In the genomic region with DNA sequence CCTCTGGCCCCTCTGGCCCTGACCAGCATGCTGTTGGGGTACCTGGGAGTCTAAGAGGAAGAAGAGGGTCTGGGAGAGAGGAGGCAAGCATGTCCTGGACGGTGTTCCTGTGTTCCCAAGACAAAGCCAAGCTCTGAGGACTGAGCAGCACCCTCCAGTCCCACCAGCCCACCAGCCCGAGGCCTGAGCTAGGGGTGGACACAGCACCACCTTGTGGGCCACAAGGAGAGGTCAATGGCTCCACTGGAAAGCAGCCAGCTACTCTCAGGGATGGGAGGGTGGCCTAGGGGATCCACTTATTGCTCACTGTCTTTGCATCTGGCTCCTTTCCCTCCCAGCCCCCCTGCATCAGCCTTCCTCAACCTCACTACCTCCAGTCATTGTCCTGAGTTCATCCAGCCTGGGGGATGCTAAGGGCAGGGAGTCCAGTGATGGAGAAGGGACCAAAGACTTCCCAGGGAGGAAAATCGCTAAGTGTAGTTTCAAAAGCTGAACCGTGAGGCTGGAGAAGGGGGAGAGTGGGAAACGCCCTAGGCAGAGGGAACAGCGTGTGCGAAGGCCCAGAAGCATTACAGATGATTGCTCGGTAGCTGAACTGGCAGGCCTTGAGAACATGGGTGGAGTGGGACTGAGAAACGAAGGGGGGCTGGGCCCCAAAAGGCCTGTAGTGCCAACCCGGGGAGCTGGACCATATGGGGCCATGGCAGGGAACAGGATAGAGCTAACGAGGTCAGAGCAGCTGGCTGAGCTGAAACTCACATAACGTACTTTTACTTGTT, we compare ENCODE assay signal across 9 mouse cellular contexts. TPM values are rescaled to one million over a fixed set of nuclear protein-coding genes. Genes with fewer than 3 reads are reported as not detected.
DNase-seq lines count a peak whose midpoint lies in the region; ATAC-seq and TF ChIP-seq lines count a peak whose summit lies in the region.
"Had no signal": no experiment of that assay in that cellular context is flagged by ENCODE, and none has a peak within 500 bp of the region (broad histone marks: within the 10 kb centered on the region; RNA-seq: fewer than 3 reads in every experiment).

No protein-coding gene starts in this region.

- ATAC-seq in intestine, postnatal 0 days, result no peak
- peak; percentile 54; the same call in 1 of the 2 replicates for ATAC-seq in megakaryocyte progenitor cell, adult 5-6 weeks (replicated peaks; ENCODE audit: poor library complexity)
- ATAC-seq in activated CD4-positive, CD25-positive, alpha-beta regulatory T cell, adult 4 months, result no peak
- ATAC-seq in inflammation-experienced regulatory T-cells, adult 6 months, result no peak

- no peaks in the 10 kb centered on the region for H3K27me3 ChIP-seq in cerebellum, adult 2 months (ENCODE audit: control insufficient read depth, insufficient read depth, low read length)
- H3K27me3 ChIP-seq in intestine, postnatal 0 days (replicated peaks; ENCODE audit: control insufficient read depth, insufficient read depth, low read length), result no peaks in the 10 kb centered on the region

- H3K4me2 ChIP-seq in intestine, postnatal 0 days (replicated peaks; ENCODE audit: low read depth), result no peak overlapping the region

- peak; percentile 52; the same call in 1 of the 2 replicates for TF ChIP-seq CTCF in cerebellum, adult 2 months (IDR thresholded peaks at IDR 0.05; ENCODE audit: borderline replicate concordance, insufficient read depth, low read depth, low read length)
- TF ChIP-seq CTCF in intestine, postnatal 0 days (IDR thresholded peaks at IDR 0.05; ENCODE audit: low read depth), result peak; percentile 76

- no peak overlapping the region for H3K4me3 ChIP-seq in cerebellum, adult 2 months (replicated peaks; ENCODE audit: insufficient read depth, low read depth, low read length)
- no peak overlapping the region for H3K4me3 ChIP-seq in intestine, postnatal 0 days (ENCODE audit: low read depth, low read length)

- H3K27ac ChIP-seq in cerebellum, adult 2 months (ENCODE audit: insufficient read depth, low read length), result no peak overlapping the region
- H3K27ac ChIP-seq in intestine, postnatal 0 days (ENCODE audit: low read depth, low read length), result no peak overlapping the region

- peaks cover 5% of the 10 kb centered on the region; the same call in 1 of the 2 replicates for H3K4me1 ChIP-seq in cerebellum, adult 2 months (ENCODE audit: control insufficient read depth, insufficient read depth, low read length)
- H3K4me1 ChIP-seq in intestine, postnatal 0 days (replicated peaks; ENCODE audit: control insufficient read depth, insufficient read depth, low read length), result no peaks in the 10 kb centered on the region

- no peak for TF ChIP-seq POLR2A in cerebellum, adult 2 months (IDR thresholded peaks at IDR 0.05; ENCODE audit: borderline replicate concordance, insufficient read depth, low read length)

- H3K9me3 ChIP-seq in intestine, postnatal 0 days (ENCODE audit: control insufficient read depth), result no peaks in the 10 kb centered on the region

- H3K9ac ChIP-seq in intestine, postnatal 0 days (ENCODE audit: low read depth, low read length), result no peak overlapping the region

- WGBS in cerebellum, adult 2 months, result 60% methylated on average over 12 of the region's 12 CpGs
- 62% methylated on average over 12 of the region's 12 CpGs for WGBS in intestine, postnatal 0 days

- H3K36me3 ChIP-seq in intestine, postnatal 0 days (ENCODE audit: control insufficient read depth, insufficient read depth), result no peaks in the 10 kb centered on the region

- DNase-seq in layer of hippocampus, postnatal 10 days (ENCODE audit: low spot score in 2 of 2), result peak; percentile 41 to 60
- no peak for DNase-seq in layer of hippocampus, adult 9-10 months (ENCODE audit: low spot score)
- DNase-seq in cerebellum, adult 2 months, result peak; percentile 21 to 23
- DNase-seq in gastrocnemius, postnatal 10 days, result peak; percentile 71

RNA-seq across cellular contexts. Expression of gene Cdcp2, which starts 24.7 kb away (rescaled TPM):
- total RNA-seq in layer of hippocampus, postnatal 10 days (2021), result not detected
- polyA plus RNA-seq in cerebellum, adult 2 months (2012; rRNA removed), result not detected in 2 replicates
- not detected for total RNA-seq in gastrocnemius, postnatal 10 days (2021)
- polyA plus RNA-seq in intestine, postnatal 0 days (2015; fragmentation: Nextera tagmentation; extraction: Ambion mirVana), result not detected in 2 replicates
- not detected in 2 replicates for total RNA-seq in megakaryocyte progenitor cell, adult 5-6 weeks (2015)
- total RNA-seq in megakaryocyte progenitor cell, adult 5-6 weeks (2017), result not detected in 2 replicates
- polyA plus RNA-seq in activated CD4-positive, CD25-positive, alpha-beta regulatory T cell, adult 4 months (2017; shearing (Covaris generic)), result not detected
- polyA plus RNA-seq in inflammation-experienced regulatory T-cells, adult 6 months (2017; shearing (Covaris generic)), result not detected
- polyA plus RNA-seq: spleen, adult 2 months had no signal

RNA-seq across cellular contexts. Expression of gene Cyb5rl, which starts 54.6 kb away (rescaled TPM):
- 10 to 100 TPM in 1 of 2 experiments, 1 to 10 TPM in 1; 9.6 to 10.5 TPM for total RNA-seq in layer of hippocampus, postnatal 10 days (2021)
- 5.5 and 5.7 TPM in 2 replicates for polyA plus RNA-seq in cerebellum, adult 2 months (2012; rRNA removed)
- 10 to 100 TPM; 14.9 to 17.2 TPM for total RNA-seq in gastrocnemius, postnatal 10 days (2021)
- polyA plus RNA-seq in intestine, postnatal 0 days (2015; fragmentation: Nextera tagmentation; extraction: Ambion mirVana), result 3.6 and 4.0 TPM in 2 replicates
- 2.7 and 3.5 TPM in 2 replicates for total RNA-seq in megakaryocyte progenitor cell, adult 5-6 weeks (2015)
- 6.2 and 6.5 TPM in 2 replicates for total RNA-seq in megakaryocyte progenitor cell, adult 5-6 weeks (2017)
- 1 to 10 TPM; 6.1 to 8.5 TPM for polyA plus RNA-seq in activated CD4-positive, CD25-positive, alpha-beta regulatory T cell, adult 4 months (2017; shearing (Covaris generic))
- 10 to 100 TPM in 1 of 3 experiments, 1 to 10 TPM in 2; 5.4 to 10.4 (median 7.5) TPM for polyA plus RNA-seq in inflammation-experienced regulatory T-cells, adult 6 months (2017; shearing (Covaris generic))

RNA-seq across cellular contexts. Expression of gene Mrpl37, which starts 54.7 kb away (rescaled TPM):
- total RNA-seq in layer of hippocampus, postnatal 10 days (2021), result 10 to 100 TPM; 63.5 to 74.0 TPM
- 99.5 and 107 TPM in 2 replicates for polyA plus RNA-seq in cerebellum, adult 2 months (2012; rRNA removed)
- 10 to 100 TPM; 70.9 to 80.3 TPM for total RNA-seq in gastrocnemius, postnatal 10 days (2021)
- 51.4 and 52.8 TPM in 2 replicates for polyA plus RNA-seq in intestine, postnatal 0 days (2015; fragmentation: Nextera tagmentation; extraction: Ambion mirVana)
- total RNA-seq in megakaryocyte progenitor cell, adult 5-6 weeks (2015), result 70.2 and 77.7 TPM in 2 replicates
- total RNA-seq in megakaryocyte progenitor cell, adult 5-6 weeks (2017), result 60.2 and 60.6 TPM in 2 replicates
- 10 to 100 TPM; 36.0 to 43.2 TPM for polyA plus RNA-seq in activated CD4-positive, CD25-positive, alpha-beta regulatory T cell, adult 4 months (2017; shearing (Covaris generic))
- 10 to 100 TPM; 38.2 to 53.0 (median 44.6) TPM for polyA plus RNA-seq in inflammation-experienced regulatory T-cells, adult 6 months (2017; shearing (Covaris generic))

RNA-seq across cellular contexts. Expression of gene Tmem59, which starts 56.8 kb away (rescaled TPM):
- total RNA-seq in layer of hippocampus, postnatal 10 days (2021), result 100 to 1,000 TPM; 154 to 161 TPM
- polyA plus RNA-seq in cerebellum, adult 2 months (2012; rRNA removed), result 258 and 285 TPM in 2 replicates
- total RNA-seq in gastrocnemius, postnatal 10 days (2021), result 100 to 1,000 TPM; 113 to 119 TPM
- polyA plus RNA-seq in intestine, postnatal 0 days (2015; fragmentation: Nextera tagmentation; extraction: Ambion mirVana), result 560 and 584 TPM in 2 replicates
- 267 and 292 TPM in 2 replicates for total RNA-seq in megakaryocyte progenitor cell, adult 5-6 weeks (2015)
- 122 and 151 TPM in 2 replicates for total RNA-seq in megakaryocyte progenitor cell, adult 5-6 weeks (2017)
- 100 to 1,000 TPM; 376 to 381 TPM for polyA plus RNA-seq in activated CD4-positive, CD25-positive, alpha-beta regulatory T cell, adult 4 months (2017; shearing (Covaris generic))
- polyA plus RNA-seq in inflammation-experienced regulatory T-cells, adult 6 months (2017; shearing (Covaris generic)), result 100 to 1,000 TPM; 391 to 444 (median 391) TPM

RNA-seq across cellular contexts. Expression of gene Tceanc2, which starts 57.6 kb away (rescaled TPM):
- total RNA-seq in layer of hippocampus, postnatal 10 days (2021), result 10 to 100 TPM; 22.3 to 23.0 TPM
- 9.9 and 10.0 TPM in 2 replicates for polyA plus RNA-seq in cerebellum, adult 2 months (2012; rRNA removed)
- total RNA-seq in gastrocnemius, postnatal 10 days (2021), result 10 to 100 TPM; 14.0 to 16.1 TPM
- 16.6 and 17.7 TPM in 2 replicates for polyA plus RNA-seq in intestine, postnatal 0 days (2015; fragmentation: Nextera tagmentation; extraction: Ambion mirVana)
- total RNA-seq in megakaryocyte progenitor cell, adult 5-6 weeks (2015), result 17.3 and 25.5 TPM in 2 replicates
- total RNA-seq in megakaryocyte progenitor cell, adult 5-6 weeks (2017), result 20.5 and 25.3 TPM in 2 replicates
- polyA plus RNA-seq in activated CD4-positive, CD25-positive, alpha-beta regulatory T cell, adult 4 months (2017; shearing (Covaris generic)), result 10 to 100 TPM in 1 of 2 experiments, 1 to 10 TPM in 1; 9.8 to 20.5 TPM
- polyA plus RNA-seq in inflammation-experienced regulatory T-cells, adult 6 months (2017; shearing (Covaris generic)), result 10 to 100 TPM; 13.6 to 25.2 (median 13.7) TPM
